Mouse (Mus musculus): ENCODE measurements at regions not wholly inside any gene's neighbourhood (a gene's known extent, or its start where the extent isn't known, plus 50 kb on each side); places are given as distances from the start of the nearest gene placed in this dataset.

GRCm38 (mm10) chr3:149461613-149462012 is 471.3 kb upstream of the Adgrl2 start:
- no peak overlapping the region for H3K4me2 ChIP-seq (ENCODE audit: low read length)
- 63% methylated on average over 2 of the region's 2 CpGs for WGBS
- H3K27me3 ChIP-seq (ENCODE audit: insufficient read depth, low read length) = no peaks in the 10 kb centered on the region
- no peak overlapping the region for H3K9ac ChIP-seq (ENCODE audit: low read depth, low read length)
- TF ChIP-seq CTCF (IDR thresholded peaks at IDR 0.05; ENCODE audit: low read depth) = no peak
- H3K36me3 ChIP-seq (ENCODE audit: insufficient read depth, low read length) = no peaks in the 10 kb centered on the region
- no peak overlapping the region for H3K4me3 ChIP-seq (replicated peaks; ENCODE audit: low read depth, low read length)
- ATAC-seq (replicated peaks; ENCODE audit: low FRiP score, low read depth) (no peak), DNase-seq (ENCODE audit: low spot score) (no peak)
- no peaks in the 10 kb centered on the region for H3K4me1 ChIP-seq (replicated peaks; ENCODE audit: insufficient read depth, low read length)
- H3K9me3 ChIP-seq (replicated peaks; ENCODE audit: low read length) = no peaks in the 10 kb centered on the region
- no peak overlapping the region for H3K27ac ChIP-seq

GRCm38 (mm10) chr3:149449376-149449775 is 459.0 kb upstream of the Adgrl2 start:
- H3K9ac ChIP-seq (ENCODE audit: low read depth, low read length) = no peak overlapping the region
- no peaks in the 10 kb centered on the region for H3K27me3 ChIP-seq (ENCODE audit: insufficient read depth, low read length)
- DNase-seq (ENCODE audit: low spot score) (no peak), ATAC-seq (replicated peaks; ENCODE audit: low FRiP score, low read depth) (no peak)
- H3K36me3 ChIP-seq (ENCODE audit: insufficient read depth, low read length) = no peaks in the 10 kb centered on the region
- no peak overlapping the region for H3K4me2 ChIP-seq (ENCODE audit: low read length)
- no peak overlapping the region for H3K27ac ChIP-seq
- H3K4me1 ChIP-seq (replicated peaks; ENCODE audit: insufficient read depth, low read length) = no peaks in the 10 kb centered on the region
- no peak for TF ChIP-seq CTCF (IDR thresholded peaks at IDR 0.05; ENCODE audit: low read depth)
- WGBS = 90% methylated on average over 3 of the region's 3 CpGs
- no peak overlapping the region for H3K4me3 ChIP-seq (replicated peaks; ENCODE audit: low read depth, low read length)
- no peaks in the 10 kb centered on the region for H3K9me3 ChIP-seq (replicated peaks; ENCODE audit: low read length)

- ATAC-seq (replicated peaks; ENCODE audit: low FRiP score, low read depth) (no peak), DNase-seq (ENCODE audit: low spot score) (peak; percentile 81)
- Histone ChIP-seq H3K4me2 (ENCODE audit: low read length) (no peak overlapping the region), H3K36me3 (ENCODE audit: insufficient read depth, low read length) (no peaks in the 10 kb centered on the region), H3K4me1 (replicated peaks; ENCODE audit: insufficient read depth, low read length) (no peaks in the 10 kb centered on the region), H3K27ac (no peak overlapping the region), H3K4me3 (replicated peaks; ENCODE audit: low read depth, low read length) (no peak overlapping the region), H3K9me3 (replicated peaks; ENCODE audit: low read length) (no peaks in the 10 kb centered on the region), H3K27me3 (ENCODE audit: insufficient read depth, low read length) (no peaks in the 10 kb centered on the region), H3K9ac (ENCODE audit: low read depth, low read length) (no peak overlapping the region)
- WGBS = 47% methylated on average over 6 of the region's 6 CpGs
- TF ChIP-seq CTCF (IDR thresholded peaks at IDR 0.05; ENCODE audit: low read depth) = no peak
Observed at GRCm38 (mm10) chr3:149445991-149446564, 455.7 kb upstream of the Adgrl2 start.

GRCm38 (mm10) chr3:149444854-149445577 is 454.7 kb upstream of the Adgrl2 start:
- peak; percentile 64 for TF ChIP-seq CTCF (IDR thresholded peaks at IDR 0.05; ENCODE audit: low read depth)
- peak overlapping the region; percentile 58 for H3K4me2 ChIP-seq (ENCODE audit: low read length)
- H3K4me1 ChIP-seq (replicated peaks; ENCODE audit: insufficient read depth, low read length) = no peaks in the 10 kb centered on the region
- H3K27me3 ChIP-seq (ENCODE audit: insufficient read depth, low read length) = no peaks in the 10 kb centered on the region
- no peak overlapping the region for H3K27ac ChIP-seq
- ATAC-seq (replicated peaks; ENCODE audit: low FRiP score, low read depth) (no peak), DNase-seq (ENCODE audit: low spot score) (peak; percentile 79)
- 9% methylated on average over 15 of the region's 15 CpGs for WGBS
- no peak overlapping the region for H3K9ac ChIP-seq (ENCODE audit: low read depth, low read length)
- H3K9me3 ChIP-seq (replicated peaks; ENCODE audit: low read length) = no peaks in the 10 kb centered on the region
- peak overlapping the region; percentile 36 for H3K4me3 ChIP-seq (replicated peaks; ENCODE audit: low read depth, low read length)
- H3K36me3 ChIP-seq (ENCODE audit: insufficient read depth, low read length) = no peaks in the 10 kb centered on the region

- Histone ChIP-seq H3K4me2 (ENCODE audit: low read length) (no peak overlapping the region), H3K36me3 (ENCODE audit: insufficient read depth, low read length) (no peaks in the 10 kb centered on the region), H3K4me1 (replicated peaks; ENCODE audit: insufficient read depth, low read length) (no peaks in the 10 kb centered on the region), H3K27me3 (ENCODE audit: insufficient read depth, low read length) (no peaks in the 10 kb centered on the region), H3K27ac (no peak overlapping the region), H3K4me3 (replicated peaks; ENCODE audit: low read depth, low read length) (no peak overlapping the region), H3K9me3 (replicated peaks; ENCODE audit: low read length) (no peaks in the 10 kb centered on the region), H3K9ac (ENCODE audit: low read depth, low read length) (no peak overlapping the region)
- no peak for TF ChIP-seq CTCF (IDR thresholded peaks at IDR 0.05; ENCODE audit: low read depth)
- DNase-seq (ENCODE audit: low spot score) (no peak), ATAC-seq (replicated peaks; ENCODE audit: low FRiP score, low read depth) (no peak)
- WGBS = 59% methylated on average over 8 of the region's 8 CpGs
Observed at GRCm38 (mm10) chr3:149444377-149444776, 454.0 kb upstream of the Adgrl2 start.

GRCm38 (mm10) chr3:149441227-149441626 is 450.9 kb upstream of the Adgrl2 start:
- Histone ChIP-seq H3K27me3 (ENCODE audit: insufficient read depth, low read length) (no peaks in the 10 kb centered on the region), H3K9me3 (replicated peaks; ENCODE audit: low read length) (no peaks in the 10 kb centered on the region), H3K27ac (no peak overlapping the region), H3K36me3 (ENCODE audit: insufficient read depth, low read length) (no peaks in the 10 kb centered on the region), H3K4me1 (replicated peaks; ENCODE audit: insufficient read depth, low read length) (no peaks in the 10 kb centered on the region), H3K4me2 (ENCODE audit: low read length) (no peak overlapping the region), H3K4me3 (replicated peaks; ENCODE audit: low read depth, low read length) (no peak overlapping the region), H3K9ac (ENCODE audit: low read depth, low read length) (no peak overlapping the region)
- DNase-seq (ENCODE audit: low spot score) (no peak), ATAC-seq (replicated peaks; ENCODE audit: low FRiP score, low read depth) (no peak)
- no peak for TF ChIP-seq CTCF (IDR thresholded peaks at IDR 0.05; ENCODE audit: low read depth)

All from kidney, postnatal 0 days (tissue).